Mouse (Mus musculus) olfactory bulb, adult 2 months (tissue): Measurements from ENCODE around the gene Hoxb8.

ENCODE experiments used
- CTCF ChIP-seq: fragments of 200-500 bp; IDR thresholded peaks from 2 replicates; pipeline ENCODE4 v1.5.1; 2012; ENCODE audit warnings: low read depth, mild to moderate bottlenecking, low read length, moderate library complexity; ENCODE audit not compliant: insufficient read depth
- POLR2A ChIP-seq: fragments of 200-500 bp; IDR thresholded peaks from 2 replicates; pipeline ENCODE4 v1.6.1; 2012; ENCODE audit warnings: mild to moderate bottlenecking, low read depth, low read length, moderate library complexity; ENCODE audit not compliant: insufficient read depth

DNA sequence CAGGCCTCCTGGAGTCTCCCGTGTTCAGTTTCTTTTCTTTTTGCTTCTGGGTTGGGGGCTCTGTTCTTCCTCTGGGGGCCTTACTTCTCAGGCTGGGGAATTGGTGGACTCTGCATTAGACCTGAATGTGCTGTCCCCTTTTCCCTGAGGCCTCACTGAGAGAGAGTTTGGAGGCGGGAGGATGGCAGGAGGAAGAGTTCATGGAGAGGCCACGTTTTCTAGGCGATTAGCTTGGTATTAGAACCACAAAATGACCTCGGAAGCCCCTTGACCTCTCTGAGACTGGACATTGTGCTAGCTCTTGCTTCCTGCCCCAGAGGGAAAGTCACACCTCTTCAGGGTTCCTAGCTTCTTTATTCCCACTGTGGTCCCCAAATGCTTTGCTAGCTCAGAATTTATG lies 42.4 kb downstream of the Hoxb8 start:
- TF ChIP-seq CTCF, result no peak
- TF ChIP-seq POLR2A, result no peak
